Mouse (Mus musculus) kidney, postnatal 0 days (tissue): ENCODE results near the gene Cd38. TPM values are rescaled to one million over a fixed set of nuclear protein-coding genes. Genes with fewer than 3 reads are reported as not detected.

Source experiments
- ATAC-seq: fragments of 200-750 bp; cut with Nextera tagmentation; replicated peaks from 2 replicates; pipeline ENCODE4 v1.8.0; 2017; ENCODE audit warnings: low read depth, moderate number of reproducible peaks, moderate TSS enrichment, moderate library complexity; ENCODE audit not compliant: low FRiP score
- DNase-seq: peaks from one replicate; pipeline ENCODE4 v3.0.0-alpha.2; 2016; ENCODE audit warnings: low spot score
- H3K27ac ChIP-seq: fragments of 300-500 bp; sonication (generic); 2 replicates; pipeline ENCODE4 v1.5.1; 2014; ENCODE audit warnings: mild to moderate bottlenecking
- H3K27me3 ChIP-seq: fragments of 300-500 bp; sonication (generic); 2 replicates; pipeline ENCODE4 v1.6.1; 2014; ENCODE audit warnings: low read length, mixed read lengths; ENCODE audit not compliant: insufficient read depth
- H3K36me3 ChIP-seq: fragments of 300-500 bp; sonication (generic); 2 replicates; pipeline ENCODE4 v1.6.1; 2014; ENCODE audit warnings: low read length, mixed read lengths; ENCODE audit not compliant: insufficient read depth
- H3K4me1 ChIP-seq: fragments of 300-500 bp; sonication (generic); replicated peaks from 2 replicates; pipeline ENCODE4 v1.6.1; 2014; ENCODE audit warnings: antibody characterized with exemption, low read length, mixed read lengths; ENCODE audit not compliant: insufficient read depth
- H3K4me2 ChIP-seq: fragments of 300-500 bp; sonication (generic); 2 replicates; pipeline ENCODE4 v1.6.1; 2014; ENCODE audit warnings: mild to moderate bottlenecking, low read length, moderate library complexity, mixed read lengths
- H3K4me3 ChIP-seq: fragments of 300-500 bp; sonication (generic); replicated peaks from 2 replicates; pipeline ENCODE4 v1.5.1; 2014; ENCODE audit warnings: low read depth, low read length
- H3K9ac ChIP-seq: fragments of 300-500 bp; sonication (generic); 2 replicates; pipeline ENCODE4 v1.6.1; 2014; ENCODE audit warnings: low read depth, low read length
- H3K9me3 ChIP-seq: fragments of 300-500 bp; sonication (generic); replicated peaks from 2 replicates; pipeline ENCODE4 v1.6.1; 2016; ENCODE audit warnings: low read length, inconsistent platforms, mixed read lengths
- CTCF ChIP-seq: IDR thresholded peaks from 2 replicates; pipeline ENCODE4 v1.5.1; 2016; ENCODE audit warnings: antibody characterized with exemption, low read depth, mild to moderate bottlenecking, moderate library complexity
- WGBS: fragments of 180-500 bp; shearing (Covaris S2); extraction: QIAGEN DNeasy Blood & Tissue Kit; methylation state at CpG from one replicate; pipeline ENCODE4 v1.1.7; 2014; 5-methylcytosine and 5-hydroxymethylcytosine counted together
- polyA plus RNA-seq: library from polyadenylated mRNA; unstranded; fragments of >200 nt; fragmentation: Nextera tagmentation; extraction: Ambion mirVana; gene quantifications from 2 replicates; pipeline ENCODE4 v1.2.1, GENCODE M21; 2015

Cd38 gene
- polyA plus RNA-seq, 1 experiment from 2014 or later: 26.9 TPM

DNA sequence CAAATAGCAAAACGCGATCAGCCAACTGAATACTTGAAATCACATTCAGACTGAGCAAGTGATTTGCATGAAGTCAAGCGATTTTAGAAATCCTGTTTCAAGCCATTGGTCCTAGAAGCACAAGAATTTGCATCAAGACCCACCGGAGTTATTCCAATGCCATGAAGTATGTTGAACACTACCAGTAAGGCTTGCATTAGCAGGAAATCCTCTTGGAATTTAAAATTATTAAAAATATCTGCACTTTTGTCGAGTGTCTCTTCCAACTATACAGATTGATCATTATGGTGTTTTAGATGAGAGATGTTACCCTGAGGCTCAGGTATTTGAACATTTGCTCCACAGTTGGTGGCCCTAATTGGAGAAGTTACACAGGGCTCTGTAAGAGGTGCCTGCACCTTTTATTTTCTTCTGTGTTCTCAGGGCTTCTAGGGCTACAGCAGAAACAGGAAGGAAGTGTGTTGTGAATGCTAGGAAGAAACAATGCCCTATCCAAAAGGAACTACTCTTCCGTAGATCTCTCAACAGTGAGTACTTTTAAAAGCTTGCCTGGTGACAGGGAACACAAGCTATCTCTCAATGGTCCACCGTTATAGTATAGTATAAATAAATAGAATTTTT lies 14.4 kb upstream of the Cd38 start:
- Histone ChIP-seq H3K27ac (peak overlapping the region; percentile 60), H3K27me3 (no peaks in the 10 kb centered on the region), H3K9ac (no peak overlapping the region), H3K36me3 (no peaks in the 10 kb centered on the region), H3K4me1 (no peaks in the 10 kb centered on the region), H3K9me3 (no peaks in the 10 kb centered on the region), H3K4me3 (no peak overlapping the region), H3K4me2 (no peak overlapping the region)
- ATAC-seq (no peak), DNase-seq (peak; percentile 44)
- TF ChIP-seq CTCF: no peak
- WGBS: 75% methylated on average over 7 of the region's 7 CpGs

- WGBS: 48% methylated on average over 2 of the region's 2 CpGs
- H3K4me2 ChIP-seq: no peak overlapping the region
- TF ChIP-seq CTCF: no peak
- H3K27ac ChIP-seq: no peak overlapping the region; the same call in 1 of the 2 replicates
- ATAC-seq: peak; percentile 29; the same call in 1 of the 2 replicates
- H3K9me3 ChIP-seq: no peaks in the 10 kb centered on the region
- H3K9ac ChIP-seq: no peak overlapping the region
- no peaks in the 10 kb centered on the region for H3K36me3 ChIP-seq
- DNase-seq: peak; percentile 76
- H3K27me3 ChIP-seq: no peaks in the 10 kb centered on the region
- H3K4me1 ChIP-seq: no peaks in the 10 kb centered on the region
- H3K4me3 ChIP-seq: no peak overlapping the region
These were observed 12.6 kb upstream of the Cd38 start for GRCm38 (mm10) chr5:43855769-43856168.

DNA sequence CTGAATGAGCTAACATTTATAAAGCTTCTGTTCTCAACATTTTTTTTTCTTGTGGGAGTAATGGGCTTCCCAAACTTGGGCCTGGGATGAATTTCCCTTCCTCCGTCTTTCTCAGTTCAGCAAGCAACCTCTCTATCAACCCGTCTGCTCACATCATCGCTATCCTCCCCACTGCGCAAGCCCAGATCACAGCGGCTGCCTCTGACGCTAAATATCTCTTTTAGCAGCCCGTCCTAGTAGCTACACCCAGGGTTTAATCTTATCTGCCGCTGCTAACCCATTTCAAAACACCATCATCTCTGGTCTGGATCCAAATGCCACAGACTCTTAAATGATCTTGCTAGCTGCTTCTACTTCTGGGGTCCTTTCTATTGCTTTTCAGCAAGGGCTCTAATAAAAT lies 8.7 kb upstream of the Cd38 start:
- Histone ChIP-seq H3K4me3 (no peak overlapping the region), H3K27ac (no peak overlapping the region), H3K36me3 (no peaks in the 10 kb centered on the region), H3K27me3 (no peaks in the 10 kb centered on the region), H3K9me3 (no peaks in the 10 kb centered on the region), H3K9ac (no peak overlapping the region), H3K4me2 (no peak overlapping the region), H3K4me1 (no peaks in the 10 kb centered on the region)
- ATAC-seq (no peak), DNase-seq (no peak)
- WGBS: 87% methylated on average over 8 of the region's 8 CpGs
- no peak for TF ChIP-seq CTCF

GRCm38 (mm10) chr5:43860096-43860495 lies 8.3 kb upstream of the Cd38 start:
- Histone ChIP-seq H3K9me3 (no peaks in the 10 kb centered on the region), H3K4me3 (no peak overlapping the region), H3K36me3 (no peaks in the 10 kb centered on the region), H3K4me1 (no peaks in the 10 kb centered on the region), H3K27ac (no peak overlapping the region), H3K4me2 (no peak overlapping the region), H3K9ac (no peak overlapping the region), H3K27me3 (no peaks in the 10 kb centered on the region)
- WGBS: 93% methylated on average over 5 of the region's 5 CpGs
- TF ChIP-seq CTCF: no peak
- no peak for DNase-seq
- no peak for ATAC-seq

DNA sequence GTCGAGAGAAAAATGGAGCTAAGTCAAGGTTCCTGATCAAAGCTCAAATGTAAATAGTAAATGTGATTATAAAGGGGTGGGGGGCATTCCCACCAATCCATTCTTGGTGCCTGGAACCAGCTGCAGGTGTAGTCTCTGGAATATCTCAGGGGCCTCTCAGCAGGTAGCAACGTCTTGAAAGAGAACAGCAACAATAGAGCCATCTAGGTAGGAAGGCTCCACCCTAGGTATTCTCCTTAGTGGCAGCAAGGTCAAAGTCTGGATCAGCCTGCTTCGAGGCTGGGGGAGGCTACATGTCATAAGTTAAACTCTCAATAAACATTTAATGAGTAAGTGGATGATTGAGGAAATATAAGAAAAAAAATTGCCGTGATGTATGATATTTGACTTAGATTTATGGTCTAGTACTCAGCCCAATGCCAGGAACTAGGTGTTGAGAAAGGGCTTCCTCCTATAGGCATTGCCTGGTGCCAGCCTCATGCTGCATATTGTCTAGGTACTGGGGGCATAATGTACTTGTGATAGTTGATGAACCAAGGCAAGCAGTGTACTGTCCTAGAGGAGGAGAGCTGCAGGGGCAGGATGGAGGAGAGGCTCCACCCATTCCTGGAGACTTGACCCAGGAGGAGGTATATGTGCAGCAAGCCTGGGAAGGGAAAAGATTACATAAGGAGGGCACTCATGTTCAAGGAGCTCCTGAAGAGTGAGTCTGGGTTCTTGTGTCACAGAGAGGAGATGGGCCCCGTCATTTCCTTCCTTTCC lies 7.5 kb upstream of the Cd38 start:
- no peak for TF ChIP-seq CTCF
- no peaks in the 10 kb centered on the region for H3K27me3 ChIP-seq
- ATAC-seq: no peak
- H3K4me1 ChIP-seq: no peaks in the 10 kb centered on the region
- no peak overlapping the region for H3K4me2 ChIP-seq
- no peak overlapping the region for H3K27ac ChIP-seq
- no peaks in the 10 kb centered on the region for H3K9me3 ChIP-seq
- no peak for DNase-seq
- H3K4me3 ChIP-seq: no peak overlapping the region
- H3K9ac ChIP-seq: no peak overlapping the region
- H3K36me3 ChIP-seq: no peaks in the 10 kb centered on the region
- WGBS: 61% methylated on average over 5 of the region's 5 CpGs

- Histone ChIP-seq H3K9ac (no peak overlapping the region), H3K4me2 (no peak overlapping the region), H3K9me3 (no peaks in the 10 kb centered on the region), H3K27ac (no peak overlapping the region), H3K36me3 (no peaks in the 10 kb centered on the region), H3K4me3 (no peak overlapping the region), H3K4me1 (no peaks in the 10 kb centered on the region), H3K27me3 (no peaks in the 10 kb centered on the region)
- TF ChIP-seq CTCF: no peak
- DNase-seq (no peak), ATAC-seq (no peak)
- WGBS: 71% methylated on average over 6 of the region's 6 CpGs
These were observed 4.7 kb upstream of the Cd38 start for GRCm38 (mm10) chr5:43863642-43864041.
